Mouse (Mus musculus) liver (tissue): Measurements from ENCODE around the gene Slfn5.
A peak's percentile ranks its signal among the peaks of the same experiment; 100 is the strongest.
"Not testable (repeated sequence)": the region's sequence is repeated elsewhere in the genome, so short reads cannot be mapped to it uniquely, and the experiment has no call there.

ENCODE experiments used
- DNase-seq: peaks from one replicate; pipeline ENCODE4 v3.0.0-alpha.2; 2020; ENCODE audit warnings: mixed read lengths

Gene Slfn5

DNA sequence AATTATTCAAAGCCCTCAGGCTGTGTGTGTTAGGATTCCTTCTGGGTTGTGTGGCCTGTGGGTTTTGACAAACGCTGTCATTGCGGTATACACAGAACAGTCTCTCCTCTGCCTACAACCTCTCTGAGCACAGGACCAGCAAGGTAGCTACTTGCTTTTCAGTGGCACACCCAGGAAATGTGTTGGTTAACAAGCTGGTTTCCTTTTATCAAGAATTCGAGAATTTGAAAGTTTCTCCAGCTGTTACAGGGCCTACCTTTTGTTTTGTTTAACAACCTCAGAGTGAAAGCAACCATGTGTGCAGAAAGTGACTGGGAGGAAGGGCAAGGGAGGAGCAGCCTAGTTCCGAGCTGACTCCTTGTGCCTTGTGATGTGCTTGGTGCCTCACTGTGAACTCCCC lies 3.7 kb upstream of the Slfn5 start:
- DNase-seq: no peak

DNA sequence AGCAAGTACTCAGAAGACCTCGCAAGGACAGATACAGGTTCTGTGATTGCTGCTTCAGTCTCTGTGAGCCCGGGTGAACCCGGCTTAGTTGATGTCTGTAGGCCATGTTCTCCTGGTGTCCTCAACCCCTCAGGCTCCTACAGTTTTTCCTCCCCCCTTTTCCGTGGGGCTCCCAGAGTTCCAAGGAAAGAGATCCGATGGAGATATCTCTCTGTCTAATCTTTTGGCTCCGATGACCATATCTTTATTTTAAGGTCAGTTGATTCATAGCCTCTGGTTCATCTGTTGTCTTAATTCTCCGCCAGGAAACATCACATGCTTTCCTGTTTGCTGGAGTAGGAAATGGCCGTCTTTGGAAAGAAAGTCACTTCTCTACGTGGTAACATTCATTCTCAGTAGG lies 2.1 kb upstream of the Slfn5 start:
- no peak for DNase-seq

DNA sequence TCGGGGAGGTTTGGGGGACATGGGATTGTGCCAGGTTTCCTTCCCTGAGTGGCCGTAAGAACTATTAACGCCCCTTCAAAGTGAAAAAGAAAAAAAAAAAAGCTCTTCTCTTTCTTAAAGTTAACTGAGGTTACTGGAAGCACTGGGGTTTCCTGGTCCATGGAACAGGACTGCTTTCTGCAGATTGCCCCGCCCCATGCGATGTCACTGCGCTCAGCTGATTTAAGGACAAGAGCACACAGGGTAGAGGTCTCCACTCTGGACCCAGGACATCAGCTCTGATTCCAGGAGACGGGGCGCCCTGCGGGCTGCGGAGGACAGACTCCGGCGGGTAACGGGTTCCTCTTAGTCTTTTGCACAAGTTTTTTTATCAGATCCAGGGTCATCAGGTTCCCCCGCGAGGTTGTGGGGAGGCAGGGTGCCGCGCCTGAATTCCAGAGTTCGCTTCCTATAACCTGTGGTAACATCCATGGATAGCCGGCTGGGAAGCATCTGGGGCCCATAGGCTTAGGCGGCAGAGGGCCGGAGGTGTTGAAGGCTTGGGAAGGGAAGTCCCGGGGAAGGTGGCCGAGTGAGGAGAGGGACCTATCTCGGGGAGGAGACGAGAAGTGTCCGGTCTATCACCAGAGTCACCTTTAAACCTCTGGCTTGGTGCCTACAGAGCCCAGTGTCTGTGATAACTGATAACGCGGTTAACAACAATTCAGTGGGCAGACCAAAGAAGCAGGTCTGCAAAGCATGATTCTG lies 889 bp downstream of the Slfn5 start:
- DNase-seq: peak; percentile 12

DNA sequence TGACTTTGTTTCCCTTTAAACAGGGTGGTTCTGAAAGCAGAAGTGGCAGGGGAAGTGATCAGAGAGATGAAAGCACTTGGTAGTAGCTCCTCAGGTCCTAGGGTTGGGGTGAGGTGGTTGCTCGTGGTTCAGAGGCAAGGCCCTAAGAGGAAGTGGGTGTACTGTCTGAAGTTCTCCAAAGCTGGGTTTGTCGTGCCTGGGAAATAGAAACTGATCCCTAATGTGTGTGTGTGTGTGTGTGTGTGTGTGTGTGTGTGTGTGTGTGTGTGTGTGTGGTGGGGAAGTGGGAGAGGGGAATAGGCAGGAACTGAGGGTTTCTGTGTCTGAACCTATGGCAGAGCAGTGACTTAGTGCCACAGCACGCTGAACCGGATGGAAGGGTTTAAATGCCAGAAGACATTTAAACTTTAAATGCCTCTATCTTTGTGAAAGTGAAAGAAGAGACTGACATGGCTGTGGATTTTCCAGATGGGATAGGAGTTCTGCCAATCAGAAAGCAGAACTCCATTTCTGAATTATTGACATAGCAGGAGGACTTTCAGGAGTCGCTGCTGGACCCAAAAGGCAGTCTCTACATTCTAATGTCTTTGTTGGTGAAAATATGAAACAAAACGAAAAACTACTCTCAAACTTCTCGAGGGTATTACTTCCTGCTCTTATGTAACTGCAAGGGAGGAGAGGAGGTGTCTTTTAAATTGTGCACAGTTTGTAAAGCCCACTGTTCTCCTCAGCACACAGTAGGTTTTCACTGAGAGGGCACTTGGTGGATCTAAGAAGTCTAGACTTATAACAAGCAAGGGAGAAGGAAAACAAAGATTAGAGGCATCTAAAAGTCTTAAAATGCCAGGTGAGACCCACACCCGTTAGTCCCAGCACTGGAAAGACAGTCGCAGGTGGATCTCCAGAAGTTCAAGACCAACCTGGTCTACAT lies 1.7 kb downstream of the Slfn5 start:
- peak; percentile 13 for DNase-seq

DNA sequence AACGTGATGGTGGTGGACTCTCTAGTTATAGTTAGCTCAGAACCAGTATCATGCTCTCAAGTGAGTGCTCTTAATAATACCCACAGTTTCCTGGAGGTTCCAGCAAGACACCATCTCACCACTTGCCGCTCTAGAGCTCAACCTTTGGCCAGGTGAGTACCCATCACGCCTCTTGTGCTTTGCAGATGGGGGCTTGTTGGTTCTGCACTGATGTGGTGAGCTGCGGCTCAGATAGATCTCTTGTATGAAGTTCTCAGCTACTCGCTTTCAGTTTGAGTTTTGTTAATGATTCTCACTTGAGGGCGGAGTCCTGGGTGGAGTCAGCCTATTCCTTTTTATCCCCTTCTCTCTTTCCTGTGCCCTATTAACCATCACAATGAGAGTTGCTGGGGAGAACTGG lies 3.5 kb downstream of the Slfn5 start:
- DNase-seq: no peak

DNA sequence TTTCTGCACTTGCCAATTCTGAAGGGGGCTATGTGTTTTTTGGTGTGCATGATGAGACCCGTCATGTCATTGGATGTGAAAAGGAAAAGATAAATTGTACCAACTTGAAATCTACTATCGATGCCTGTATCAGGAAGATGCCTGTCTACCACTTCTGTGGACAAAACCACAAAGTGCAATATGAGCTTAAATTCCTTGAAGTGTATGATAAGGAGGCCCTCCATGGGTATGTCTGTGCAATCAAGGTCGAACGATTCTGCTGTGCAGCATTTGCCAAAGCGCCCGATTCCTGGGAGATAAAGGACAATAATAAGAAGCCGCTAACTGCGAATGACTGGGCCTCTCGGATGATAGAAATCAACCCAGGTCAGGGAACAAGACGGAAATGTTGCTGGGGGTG lies 5.8 kb downstream of the Slfn5 start:
- no peak for DNase-seq

DNA sequence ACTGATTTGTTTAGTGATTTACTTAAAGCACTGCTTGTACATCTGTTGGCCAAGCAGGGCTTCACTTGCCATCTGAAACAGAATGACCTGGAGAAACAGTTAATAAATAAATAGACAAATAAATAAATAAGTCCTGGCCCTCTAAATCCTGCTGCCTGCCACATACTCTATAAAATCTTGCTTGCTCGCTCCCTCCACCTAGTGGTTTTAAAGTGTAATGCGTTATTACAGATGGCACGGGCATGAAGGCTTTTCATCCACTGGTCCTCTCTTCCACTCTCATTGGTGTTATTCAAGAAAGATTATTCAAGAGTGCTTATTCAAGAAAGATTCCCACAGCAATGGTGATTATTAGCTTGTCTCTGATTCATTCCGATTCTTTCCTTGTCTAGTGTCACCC lies 8.5 kb downstream of the Slfn5 start:
- no peak for DNase-seq

DNA sequence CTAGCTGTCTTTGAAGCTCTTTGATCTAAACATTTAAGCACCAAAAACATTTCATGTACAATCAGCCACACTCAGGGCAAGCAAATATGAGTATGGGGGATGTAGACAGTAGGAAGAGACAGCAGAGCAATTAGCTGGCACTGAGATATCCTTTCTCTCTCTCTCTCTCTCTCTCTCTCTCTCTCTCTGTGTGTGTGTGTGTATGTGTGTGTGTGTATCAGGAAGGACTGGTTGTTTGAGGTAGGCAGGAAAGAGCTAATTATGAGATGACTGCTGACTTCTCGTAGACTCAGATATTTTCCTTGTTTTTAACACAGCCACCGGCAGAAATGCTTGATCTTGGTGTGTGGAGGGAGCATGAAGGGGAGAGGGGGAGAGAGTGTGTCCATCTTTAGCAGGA lies 10.6 kb downstream of the Slfn5 start:
- DNase-seq: no peak

DNA sequence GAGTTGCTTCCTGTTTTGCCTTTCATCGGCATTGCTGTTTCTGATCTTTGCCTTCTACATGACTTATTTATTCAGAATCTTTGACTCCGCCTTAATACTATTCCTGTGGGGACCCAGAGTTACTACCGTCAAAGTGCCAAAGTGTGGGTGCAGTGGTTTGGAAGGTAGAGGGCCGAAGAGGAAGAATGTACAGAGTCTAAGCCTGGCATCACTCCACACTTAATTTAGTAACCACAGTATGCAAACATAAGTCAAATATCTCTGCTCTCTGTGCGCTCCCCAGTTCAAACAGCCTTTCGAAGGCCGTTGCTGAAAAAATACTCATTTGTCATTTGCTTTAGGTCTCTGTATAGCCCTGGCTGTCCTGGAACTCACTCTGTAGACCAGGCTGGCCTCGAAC lies 11.1 kb downstream of the Slfn5 start:
- DNase-seq: no peak

DNA sequence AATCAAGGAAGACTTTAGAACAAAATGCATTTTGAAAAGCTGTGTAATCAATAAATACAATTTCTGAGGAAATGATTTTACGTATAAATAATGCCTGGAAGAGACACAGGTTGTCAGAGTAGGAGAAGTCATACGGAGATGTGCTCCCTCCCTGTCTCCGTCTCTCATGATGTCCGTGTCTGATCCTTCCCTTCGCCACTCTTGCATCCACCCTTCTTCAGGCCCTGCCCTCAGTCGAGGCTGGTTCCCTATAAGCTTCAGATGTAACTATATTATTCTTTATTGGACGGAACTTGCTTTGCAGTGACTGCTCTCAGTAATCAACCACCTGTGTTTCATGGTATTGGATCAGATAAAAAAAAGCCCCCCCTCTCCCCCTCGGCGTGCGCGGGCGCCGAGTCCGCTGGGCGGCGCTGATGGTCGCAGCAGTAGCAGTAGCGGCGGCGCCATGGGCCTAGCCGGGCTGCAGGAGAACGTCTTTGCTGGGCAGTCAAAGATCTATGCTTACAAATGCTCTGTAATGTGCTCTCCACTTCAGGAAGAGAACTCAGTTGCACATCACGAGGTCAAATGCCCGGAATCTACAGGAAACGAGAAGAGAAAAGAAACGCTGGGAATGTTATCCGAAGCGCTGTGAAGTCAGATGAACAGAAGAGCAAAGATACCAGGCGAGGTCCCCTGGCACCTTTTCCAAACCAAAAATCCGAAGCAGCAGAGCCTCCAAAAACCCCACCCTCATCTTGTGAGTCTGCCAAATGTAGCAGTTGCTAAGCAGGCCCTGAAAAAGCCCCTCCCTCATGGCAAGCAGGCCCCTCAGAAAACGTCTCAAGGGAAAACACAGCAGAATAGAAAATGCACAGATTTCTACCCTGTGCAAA lies 19.8 kb downstream of the Slfn5 start:
- DNase-seq: peak; percentile 36

DNA sequence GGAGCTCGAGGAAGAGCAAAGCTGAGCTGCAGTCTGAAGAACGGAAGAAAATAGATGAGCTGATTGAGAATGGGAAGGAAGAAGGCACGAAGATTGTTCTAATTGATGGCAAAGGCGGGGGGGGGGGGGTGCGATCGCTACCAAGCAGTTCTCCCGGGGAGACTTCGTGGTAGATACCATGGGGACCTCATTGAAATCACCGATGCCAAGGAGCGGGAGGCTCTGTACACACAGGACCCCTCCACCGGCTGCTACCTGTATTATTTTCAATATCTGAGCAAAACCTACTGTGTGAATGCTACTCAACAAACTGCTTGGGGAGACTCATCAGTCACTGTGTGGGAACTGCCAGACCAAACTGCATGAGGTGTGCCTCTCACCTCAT lies 20.4 kb downstream of the Slfn5 start:
- no peak for DNase-seq

DNA sequence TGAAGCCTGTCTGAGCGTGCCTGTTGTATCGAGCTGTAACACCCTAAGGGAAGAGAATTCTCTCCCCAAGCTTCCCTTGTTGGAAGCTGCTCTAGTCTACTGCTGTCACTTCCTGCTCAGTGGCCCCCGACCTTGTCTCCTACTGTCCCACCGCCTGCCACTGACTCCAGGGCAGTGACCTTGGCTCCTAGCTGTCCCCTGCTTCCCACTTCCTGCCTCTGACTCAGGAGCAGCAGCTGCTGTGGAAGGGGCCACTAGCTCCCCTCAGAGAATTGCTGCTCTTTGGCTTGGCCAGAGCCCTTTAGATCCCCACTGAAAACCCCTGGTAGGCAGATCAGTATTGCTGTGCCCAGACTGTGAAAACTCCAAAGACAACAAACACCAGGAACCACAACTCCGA lies 22.8 kb downstream of the Slfn5 start:
- DNase-seq: peak; percentile 9

DNA sequence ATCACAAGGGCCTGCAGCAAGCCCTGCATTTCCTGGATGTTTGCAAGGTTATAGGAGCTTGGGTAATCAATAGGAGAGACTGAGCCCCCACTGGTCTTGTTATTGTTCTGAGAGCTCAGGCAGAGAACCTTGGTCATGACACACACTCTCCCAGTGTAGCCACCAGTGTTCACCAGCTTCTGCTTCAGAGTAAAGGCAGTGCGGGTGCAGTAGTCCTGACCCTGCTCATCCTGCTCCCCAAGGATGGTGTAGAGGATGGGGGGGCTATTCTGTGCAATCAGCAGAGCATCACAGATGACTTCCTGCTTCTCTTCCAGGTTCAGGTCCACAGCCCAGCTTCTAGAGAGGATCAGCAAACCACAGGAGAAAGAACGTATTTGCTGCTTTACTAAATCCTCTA lies 31.3 kb downstream of the Slfn5 start:
- not testable (repeated sequence) for DNase-seq

DNA sequence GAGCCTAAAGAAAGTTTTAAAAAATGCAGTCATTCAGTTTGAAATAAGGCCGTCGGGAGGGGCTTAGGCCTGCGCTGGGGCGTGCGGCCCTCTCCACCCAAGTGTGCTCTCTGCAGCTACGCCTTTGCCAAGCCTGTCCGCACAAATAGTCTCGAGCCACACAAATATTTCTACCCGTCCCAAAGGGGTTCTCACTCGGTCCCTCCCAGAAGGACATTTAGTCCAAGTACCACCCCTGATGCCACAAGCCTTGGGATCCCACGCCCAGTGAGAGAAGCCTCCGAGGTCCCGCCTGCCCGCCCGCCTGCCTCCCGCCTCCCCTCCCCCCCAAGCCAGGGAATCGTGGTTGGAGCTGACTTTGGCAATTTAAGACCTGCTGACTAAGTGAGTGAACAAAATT lies 32.0 kb downstream of the Slfn5 start:
- no peak for DNase-seq

DNA sequence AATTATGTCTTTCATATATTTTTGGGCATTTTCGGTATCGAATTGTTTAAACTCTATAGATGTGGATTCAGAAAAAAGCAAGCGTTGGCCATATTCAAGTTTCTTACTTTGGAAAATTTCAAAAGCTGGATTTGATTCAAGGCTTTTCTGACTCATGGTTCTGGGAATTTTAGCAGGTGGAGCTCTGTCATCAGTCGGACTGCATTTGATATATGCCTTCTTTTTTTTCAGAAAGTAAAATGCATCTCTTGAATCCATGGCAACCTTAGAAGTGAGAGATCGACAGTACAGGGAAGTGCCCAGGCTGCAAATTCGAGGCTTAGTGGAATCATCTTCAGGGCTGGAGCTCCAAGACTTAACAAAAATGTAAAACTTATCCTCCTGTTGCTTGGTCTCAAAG lies 36.5 kb downstream of the Slfn5 start:
- DNase-seq: no peak

DNA sequence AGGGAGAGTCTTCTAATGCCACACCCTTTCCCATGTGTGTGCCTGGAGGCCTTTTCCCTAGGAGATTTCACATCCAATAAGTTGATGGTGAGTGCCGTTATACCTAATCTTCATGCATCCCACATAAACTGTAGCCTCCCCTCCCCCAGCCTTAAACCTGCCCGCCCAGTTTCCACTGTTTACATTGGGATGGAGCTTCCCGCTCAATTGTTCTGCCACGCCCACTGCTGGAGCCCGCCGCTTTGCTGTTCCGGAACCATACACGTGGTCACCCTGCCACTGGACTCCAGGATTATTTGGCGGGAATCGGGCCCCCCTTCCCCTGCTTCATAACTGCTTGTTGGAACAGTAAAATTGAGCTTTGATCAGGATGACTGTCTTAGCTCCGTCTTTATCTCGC lies 38.2 kb downstream of the Slfn5 start:
- peak; percentile 56 for DNase-seq

DNA sequence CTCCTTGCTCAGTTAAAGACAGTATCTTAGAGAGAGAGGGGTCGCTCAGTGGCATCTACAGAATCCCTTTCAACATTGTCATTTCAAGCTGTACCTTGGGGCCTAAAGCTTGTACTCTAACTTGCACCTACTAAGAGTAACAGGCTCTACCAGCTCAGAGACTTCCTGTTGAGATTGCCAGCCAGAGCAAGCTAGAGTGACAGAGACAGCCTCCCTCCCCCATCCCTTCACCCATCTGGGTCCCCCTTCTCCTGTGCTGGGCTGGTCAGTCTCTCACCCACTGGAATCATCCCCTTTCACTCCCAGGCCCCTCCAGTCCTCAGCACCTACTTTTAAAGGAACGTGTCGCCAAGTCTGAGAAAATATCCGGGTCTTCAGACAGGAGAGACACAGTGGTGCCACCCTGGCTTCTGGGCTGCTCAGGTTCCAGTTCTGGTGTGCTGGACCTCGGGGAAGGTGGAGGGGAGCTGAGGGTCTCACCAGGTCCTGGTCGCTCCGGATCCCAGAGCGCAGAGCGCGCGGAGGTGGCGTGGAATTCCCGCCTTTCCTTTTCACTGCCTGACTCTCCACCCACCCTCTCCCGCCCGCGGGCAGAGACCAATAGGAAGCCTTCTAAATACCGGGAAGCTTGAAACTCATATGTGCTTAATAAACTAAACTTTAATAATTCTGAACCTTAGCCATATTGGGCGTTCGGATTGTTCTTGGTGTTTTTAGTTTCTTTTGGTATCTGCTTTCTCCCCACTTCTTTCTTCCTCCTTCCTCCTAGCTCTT lies 39.6 kb downstream of the Slfn5 start:
- peak; percentile 60 for DNase-seq

DNA sequence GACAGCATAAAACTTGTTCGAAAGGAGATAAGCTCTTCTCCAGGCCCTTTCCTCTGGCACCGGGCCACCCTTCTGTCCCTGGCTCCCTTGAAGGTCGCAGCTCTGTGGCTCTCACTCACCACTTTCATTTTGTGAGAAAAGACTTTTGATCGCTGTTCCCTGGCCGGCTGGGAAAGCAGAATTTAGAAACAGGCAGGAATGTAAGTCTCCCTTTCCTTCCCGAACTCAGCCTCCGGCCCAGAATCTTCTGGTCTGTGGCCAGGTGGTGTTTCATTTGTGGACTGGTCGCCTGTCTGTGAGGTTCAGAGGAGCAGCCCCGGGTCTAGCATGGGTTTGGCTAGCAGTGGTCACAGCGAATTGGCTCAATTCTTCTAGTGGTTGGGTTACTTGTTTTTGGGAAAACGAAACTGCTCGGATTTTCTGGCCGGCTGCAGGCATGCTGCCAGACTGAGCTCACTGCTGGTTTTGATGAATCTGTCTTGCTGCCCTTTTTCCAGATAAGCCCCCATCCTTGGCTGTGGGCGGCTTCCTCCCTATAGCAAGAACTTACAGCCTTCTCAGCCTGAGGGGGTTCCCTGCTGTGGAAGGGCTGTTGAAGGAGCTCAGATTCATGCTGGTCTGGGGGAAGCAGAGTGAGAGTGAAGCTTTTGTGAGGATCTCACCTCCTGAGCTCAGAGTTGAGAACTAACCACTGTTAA lies 40.5 kb downstream of the Slfn5 start, which contains the start of gene Slfn9:
TSS of gene Slfn9 (minus strand) at position 362 of the 698 bp plus-strand sequence.
- peak; percentile 49 for DNase-seq

DNA sequence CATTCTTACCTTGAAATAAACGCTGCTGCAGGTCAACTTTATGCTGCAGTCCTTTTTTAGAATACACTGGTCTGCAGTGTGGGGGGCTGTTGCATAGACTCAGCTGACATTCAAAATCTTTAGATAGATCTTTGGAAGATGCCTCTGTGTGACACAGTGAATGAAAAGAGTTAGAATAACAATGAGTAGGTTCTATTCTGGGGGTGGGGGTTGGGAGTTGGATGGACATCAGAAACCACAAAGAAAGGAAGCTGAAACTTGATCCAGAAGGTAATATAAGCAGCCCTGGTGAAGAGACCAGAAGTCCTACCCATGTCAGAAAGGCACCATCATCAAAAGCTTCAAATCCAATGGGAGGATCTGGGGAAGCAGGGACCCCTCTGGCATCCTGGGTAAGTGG lies 62.2 kb downstream of the Slfn5 start:
- no peak for DNase-seq
